Mouse (Mus musculus) spleen, adult 2 months (tissue): Measurements from ENCODE around the gene Hmg20a.

Experiments used
- CTCF ChIP-seq: fragments of 200-500 bp; IDR thresholded peaks from 2 replicates; pipeline ENCODE4 v1.5.1; 2011; ENCODE audit warnings: mild to moderate bottlenecking, inconsistent platforms; ENCODE audit not compliant: insufficient read depth, insufficient read length, insufficient replicate concordance; ENCODE audit errors: extremely low read depth
- POLR2A ChIP-seq: fragments of 200-500 bp; IDR thresholded peaks from 2 replicates; pipeline ENCODE4 v1.6.1; 2011; ENCODE audit warnings: low read depth, low read length, inconsistent platforms

GRCm38 (mm10) chr9:56516692-56517263 lies 98.4 kb downstream of the Hmg20a start:
- TF ChIP-seq POLR2A (no peak), CTCF (no peak)
